Mouse (Mus musculus) ovary, postnatal 10 days (tissue): ENCODE measurements at regions not wholly inside any gene's neighbourhood (a gene's known extent, or its start where the extent isn't known, plus 50 kb on each side); places are given as distances from the start of the nearest gene placed in this dataset.

Experiments
- DNase-seq: peaks from one replicate; pipeline ENCODE4 v3.0.0; 2022; ENCODE audit warnings: low spot score

DNA sequence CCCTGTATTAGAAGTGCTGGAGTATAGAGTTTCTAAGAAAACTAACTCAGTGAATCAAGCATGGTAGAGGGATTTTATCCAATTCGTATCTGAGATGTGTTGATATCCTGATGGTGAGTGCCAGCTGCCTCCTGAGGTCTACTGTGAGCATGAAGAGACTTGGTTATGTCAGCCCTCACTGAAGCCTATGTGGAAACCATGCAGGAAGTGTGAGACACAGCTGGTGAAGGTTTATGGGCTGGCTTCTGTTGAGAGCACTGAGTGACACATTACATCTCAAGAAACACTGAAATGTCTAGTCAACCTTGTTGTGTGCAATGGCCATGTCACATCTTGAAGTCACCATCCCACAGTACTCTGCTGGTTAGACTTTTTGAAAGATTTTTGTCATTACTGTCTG lies 104.6 kb downstream of the Psmg1 start:
- DNase-seq: no peak

GRCm38 (mm10) chr16:95873297-95873696 lies 117.5 kb downstream of the Psmg1 start:
- DNase-seq: no peak

DNA sequence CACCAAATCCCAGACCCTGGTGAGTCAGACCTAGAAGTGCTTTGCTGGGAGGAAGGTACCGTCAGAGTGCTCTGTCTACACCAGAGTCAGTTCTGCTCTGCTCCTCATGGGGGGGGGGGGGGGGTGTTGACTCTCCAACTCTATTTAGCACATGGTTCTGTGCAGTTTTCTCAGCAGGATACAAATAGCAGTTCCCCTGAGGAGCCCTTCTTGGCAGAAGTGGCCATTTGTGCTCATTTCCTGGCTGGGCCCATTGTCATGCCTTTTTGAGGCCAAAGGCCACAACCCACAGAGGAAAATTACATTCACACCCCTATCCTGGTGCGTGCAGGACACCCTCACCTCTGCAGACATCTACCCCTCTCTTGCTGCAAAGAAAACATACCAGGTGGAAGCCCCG lies 118.3 kb downstream of the Psmg1 start:
- DNase-seq: no peak

- no peak for DNase-seq
Observed at GRCm38 (mm10) chr16:95870291-95870690, 120.5 kb downstream of the Psmg1 start.

- no peak for DNase-seq
Observed at GRCm38 (mm10) chr16:95869501-95869900, 121.3 kb downstream of the Psmg1 start.

DNA sequence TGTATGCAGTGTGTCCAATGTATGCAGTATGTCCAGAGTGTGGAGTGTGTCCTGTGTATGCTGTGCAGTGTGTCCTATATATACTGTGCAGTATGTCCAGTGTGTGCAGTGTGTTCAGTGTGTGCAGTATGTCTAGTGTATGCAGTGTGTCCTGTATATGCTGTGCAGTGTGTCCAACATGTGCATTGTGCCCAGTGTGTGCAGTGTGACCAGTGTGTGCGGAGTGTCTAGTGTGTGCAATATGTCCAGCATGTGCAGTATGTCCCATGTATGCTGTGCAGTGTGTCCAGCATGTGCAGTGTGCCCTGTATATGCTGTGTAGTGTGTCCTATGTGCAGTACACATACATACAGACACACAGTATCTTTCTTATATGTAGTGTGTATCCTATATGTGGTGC lies 121.9 kb downstream of the Psmg1 start:
- no peak for DNase-seq

DNA sequence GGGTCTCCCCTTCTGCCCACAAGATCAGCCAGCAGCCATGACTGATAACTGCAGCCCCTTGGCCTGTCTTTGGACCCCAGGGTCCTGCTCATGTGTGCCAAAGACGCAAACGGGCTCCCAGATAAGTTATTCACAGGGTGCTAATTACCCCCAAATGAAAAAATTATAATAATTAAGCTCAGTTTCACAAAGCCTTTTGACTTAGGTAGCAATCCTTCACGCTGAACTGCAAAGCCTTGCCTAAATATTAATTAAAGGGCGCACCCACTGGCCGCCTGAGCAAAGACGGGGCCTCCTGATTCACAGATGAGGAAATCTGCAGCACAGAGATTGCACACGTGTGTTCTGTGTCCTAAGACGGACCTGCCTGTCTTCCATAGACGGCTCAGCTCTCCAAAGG lies 123.2 kb downstream of the Psmg1 start:
- no peak for DNase-seq

DNA sequence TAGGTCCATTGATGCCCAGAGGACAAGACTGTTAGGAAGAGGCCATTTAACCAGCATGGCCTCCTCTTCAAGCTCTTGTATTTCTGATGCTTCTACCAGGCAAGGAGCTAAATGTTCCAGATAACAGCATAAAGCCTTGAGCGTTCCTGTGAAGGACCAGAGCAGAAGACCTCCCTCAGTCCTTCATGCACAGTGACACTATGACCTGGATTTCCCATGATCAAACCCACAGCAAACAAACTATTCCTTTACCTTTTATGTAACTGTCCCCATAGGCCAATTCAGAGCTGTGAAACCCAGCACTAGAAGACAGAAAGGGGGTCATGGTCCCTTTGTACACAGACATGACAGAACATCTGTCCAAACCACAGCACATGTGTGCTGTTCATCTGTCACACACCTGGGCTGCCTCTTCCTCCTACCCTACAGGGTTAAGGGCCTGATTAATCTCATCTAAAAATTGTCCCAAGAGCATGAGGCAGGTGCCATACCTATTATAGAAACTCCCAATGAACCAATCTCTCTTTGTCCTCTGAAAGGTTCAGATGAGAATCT lies 123.8 kb downstream of the Psmg1 start:
- no peak for DNase-seq

GRCm38 (mm10) chr16:95865603-95866002 lies 125.2 kb downstream of the Psmg1 start:
- DNase-seq: no peak

DNA sequence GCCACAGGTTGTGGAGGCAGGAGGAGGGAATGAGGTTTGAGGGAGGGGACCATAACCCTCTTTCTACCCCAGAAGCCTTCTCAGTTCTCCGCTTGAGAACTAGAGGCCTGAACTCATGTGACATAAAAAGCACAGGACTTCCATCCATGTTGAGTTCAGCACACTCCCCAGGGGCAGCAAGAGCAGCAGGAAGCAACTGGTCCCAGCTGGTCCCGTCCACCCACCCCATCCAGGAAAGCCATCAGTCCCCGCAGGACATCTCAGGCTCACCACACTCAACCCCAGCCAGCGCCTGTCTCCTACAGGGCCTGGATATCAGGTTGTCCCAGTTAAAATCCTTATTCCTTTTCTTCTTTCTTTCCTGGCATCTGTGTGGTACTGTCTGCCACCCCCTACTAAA lies 126.1 kb downstream of the Psmg1 start:
- DNase-seq: no peak

- no peak for DNase-seq
Observed at GRCm38 (mm10) chr16:95864106-95864505, 126.7 kb downstream of the Psmg1 start.

DNA sequence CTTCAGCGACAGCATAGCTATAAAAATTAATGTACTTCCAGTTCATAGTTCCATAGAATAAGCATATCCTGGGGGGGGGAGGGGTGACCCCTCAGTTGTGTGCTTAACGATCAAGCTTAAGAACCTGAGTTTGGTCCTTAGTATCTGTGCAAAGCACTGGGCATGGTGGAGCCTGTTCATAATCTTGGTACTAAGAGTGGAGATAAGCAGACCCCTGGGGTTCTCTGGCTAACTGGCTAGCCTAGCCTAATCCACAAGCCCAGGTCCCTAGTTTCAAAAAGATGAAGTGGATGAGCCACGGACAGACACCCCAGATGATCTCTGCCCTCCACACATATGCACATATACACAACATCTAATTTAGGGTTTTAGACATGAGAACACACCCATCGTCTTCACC lies 127.2 kb downstream of the Psmg1 start:
- no peak for DNase-seq

GRCm38 (mm10) chr16:95862621-95863020 lies 128.1 kb downstream of the Psmg1 start:
- no peak for DNase-seq

DNA sequence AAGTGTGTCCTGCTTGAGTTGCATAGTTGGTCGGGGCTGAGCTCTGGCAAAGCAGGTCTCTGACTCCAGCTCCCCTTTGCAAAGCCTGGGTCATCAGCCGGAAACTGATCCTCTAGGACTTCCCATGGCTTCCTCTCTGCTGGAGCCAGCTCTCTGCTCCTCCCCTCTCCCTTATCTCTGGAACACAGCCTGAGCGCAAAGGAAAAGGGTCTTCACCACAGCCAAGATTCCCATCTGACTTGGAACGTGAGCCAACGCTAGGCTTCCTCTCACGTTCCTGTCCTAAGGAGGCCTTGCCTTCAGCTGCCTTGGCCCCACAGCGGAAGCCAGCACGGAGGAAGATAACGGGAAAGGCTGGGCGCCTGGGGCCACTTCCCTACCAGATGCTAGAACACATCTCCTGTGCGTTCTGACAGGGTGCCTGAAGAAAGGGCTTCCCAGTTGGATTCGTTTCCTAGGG lies 129.5 kb downstream of the Psmg1 start:
- no peak for DNase-seq

GRCm38 (mm10) chr16:95860810-95861209 lies 129.9 kb downstream of the Psmg1 start:
- no peak for DNase-seq

GRCm38 (mm10) chr16:95860111-95860510 lies 130.6 kb downstream of the Psmg1 start:
- DNase-seq: no peak

DNA sequence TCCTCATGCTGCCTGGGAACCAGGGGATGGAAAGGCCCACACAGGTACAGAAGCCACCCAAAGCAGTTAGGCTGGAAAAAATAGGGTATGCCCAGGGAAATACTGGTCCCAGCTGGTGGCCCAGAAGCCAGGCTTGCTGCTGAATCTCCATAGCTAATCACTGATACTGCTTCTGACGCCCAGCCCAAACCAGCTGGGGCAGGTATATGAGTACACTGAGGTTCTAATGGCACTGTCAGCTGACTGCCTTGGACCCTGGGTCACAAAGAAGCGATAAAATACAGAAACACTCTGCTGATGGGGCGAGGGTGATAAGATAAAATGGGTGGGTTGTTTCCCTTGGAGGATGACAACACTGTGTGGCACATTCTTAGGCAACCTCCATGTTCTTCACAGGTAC lies 133.4 kb downstream of the Psmg1 start:
- no peak for DNase-seq

DNA sequence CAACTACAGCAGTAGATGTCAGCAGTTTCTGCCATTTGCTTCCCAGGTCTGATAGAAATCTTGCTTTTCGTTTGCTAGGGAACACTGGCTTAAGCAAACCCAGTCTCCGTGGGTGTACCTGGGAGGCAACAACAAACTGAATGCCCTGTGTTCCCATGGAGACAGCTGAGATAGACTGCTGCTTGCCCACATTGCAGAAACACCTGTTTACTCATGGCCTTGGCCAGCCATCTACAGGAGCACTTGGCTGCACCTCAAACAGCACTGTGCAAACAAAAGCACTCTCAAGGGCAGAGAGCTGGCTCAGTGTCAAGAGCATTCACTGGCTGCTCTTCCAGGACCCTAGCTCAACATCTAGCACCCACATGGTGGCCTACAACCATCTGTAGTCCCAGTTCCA lies 135.5 kb downstream of the Psmg1 start:
- no peak for DNase-seq

- no peak for DNase-seq
Observed at GRCm38 (mm10) chr16:95851907-95852306, 138.9 kb downstream of the Psmg1 start.

DNA sequence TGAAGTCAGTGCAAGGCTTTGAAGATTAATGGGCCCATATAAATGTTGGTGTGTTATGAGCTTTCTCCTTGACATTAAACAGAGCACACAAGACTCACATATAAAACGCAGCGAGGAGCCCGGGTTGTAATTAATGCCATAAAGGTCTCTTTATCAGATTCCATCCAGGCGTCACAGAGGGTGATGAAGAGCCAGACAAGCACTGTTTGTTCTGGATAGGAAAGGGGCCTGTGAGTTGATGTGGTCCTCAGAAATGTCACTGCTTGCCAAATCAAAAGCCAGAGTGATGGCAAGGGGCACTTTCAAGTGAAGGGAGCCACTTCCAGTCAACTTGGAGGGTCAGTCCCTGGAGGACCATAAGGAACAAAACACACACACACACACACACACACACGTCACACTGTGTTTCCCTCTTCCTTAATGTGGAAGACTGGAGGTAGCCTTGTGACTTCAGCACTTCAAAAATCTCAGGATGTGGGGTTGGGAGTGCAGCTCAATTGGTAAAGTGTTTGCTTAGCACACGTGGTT lies 142.1 kb downstream of the Psmg1 start:
- DNase-seq: no peak

- DNase-seq: no peak
Observed at GRCm38 (mm10) chr16:95847765-95848483, 142.8 kb downstream of the Psmg1 start.

GRCm38 (mm10) chr16:95845323-95845860 lies 143.5 kb downstream of the Ets2 start:
- DNase-seq: no peak

DNA sequence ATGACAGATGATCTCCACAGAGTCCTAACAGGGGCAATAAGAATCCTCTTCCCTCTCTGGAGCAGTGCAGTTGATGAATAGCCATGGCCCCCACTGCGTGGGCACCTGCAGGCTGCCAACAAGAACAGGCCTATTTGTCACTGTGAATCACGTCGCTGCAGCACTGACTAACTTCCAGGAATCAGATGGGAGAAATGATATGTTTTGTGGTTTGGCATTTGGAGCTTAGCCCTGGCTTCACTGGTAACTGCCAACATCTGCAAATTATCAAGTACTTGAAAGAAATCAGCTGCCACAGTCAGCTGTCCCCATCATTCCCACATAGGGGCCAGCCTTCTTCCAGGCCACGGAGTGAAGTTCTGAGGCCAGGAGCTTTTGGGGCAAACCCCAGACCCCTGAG lies 142.8 kb downstream of the Ets2 start:
- no peak for DNase-seq

DNA sequence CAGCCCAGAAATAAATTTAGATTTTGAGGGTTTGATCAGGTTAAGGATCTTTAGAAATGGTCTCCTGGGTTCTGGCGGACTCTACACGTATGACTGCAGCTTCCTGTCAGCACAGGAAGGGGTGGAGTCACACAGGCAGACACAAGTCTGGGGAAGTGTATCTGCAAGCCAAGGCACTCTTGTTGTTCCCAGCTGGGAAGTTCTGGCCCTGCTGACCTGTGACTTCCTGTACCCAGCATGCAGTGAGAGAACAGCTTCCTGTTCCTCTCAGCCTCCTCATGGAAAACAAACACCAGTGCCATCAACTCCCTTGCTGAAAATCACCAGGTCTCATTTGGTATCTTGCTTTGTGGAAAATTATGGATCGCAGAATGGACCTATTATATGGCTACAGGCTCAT lies 140.9 kb downstream of the Ets2 start:
- DNase-seq: no peak
